Mouse (Mus musculus): Measurements from ENCODE around the gene Eng.

GRCm38 (mm10) chr2:32646379-32647056 lies at the start of gene Eng:
- no peak; the same call in 1 of the 2 replicates for TF ChIP-seq POLR2A (IDR thresholded peaks at IDR 0.05; ENCODE audit: control insufficient read depth, low read depth, low read length)
- no peak for TF ChIP-seq CTCF (IDR thresholded peaks at IDR 0.05; ENCODE audit: control insufficient read depth, insufficient read depth, insufficient replicate concordance, low read depth, low read length)
